Comparison of ENCODE assay signal across 8 mouse cellular contexts in genomic region chr4:155151221-155151788, GRCm38 (mm10).
DNase-seq lines count a peak whose midpoint lies in the region; ATAC-seq and TF ChIP-seq lines count a peak whose summit lies in the region.

No protein-coding gene starts in this region.

- 41% methylated on average over 12 of the region's 12 CpGs for WGBS in kidney, adult 2 months
- WGBS in hindbrain, embryonic 15.5 days: 52% methylated on average over 12 of the region's 12 CpGs
- 58% methylated on average over 12 of the region's 12 CpGs for WGBS in midbrain, embryonic 13.5 days

- H3K4me3 ChIP-seq in kidney, adult 2 months (ENCODE audit: insufficient read depth, low read depth, low read length): peak overlapping the region; percentile 64
- peak overlapping the region; percentile 72 for H3K4me3 ChIP-seq in brown adipose tissue, adult 24 weeks (ENCODE audit: insufficient read depth, low read depth, low read length)
- peak overlapping the region; percentile 43 for H3K4me3 ChIP-seq in hindbrain, embryonic 15.5 days
- H3K4me3 ChIP-seq in midbrain, embryonic 13.5 days (replicated peaks): peak overlapping the region; percentile 47

- intact Hi-C loops in left cerebral cortex, postnatal 25 days (cut with DNase I): loop anchor here (2.0 kb wide), 1 partner anchor 69 kb away; no protein-coding TSS in a partner anchor

- no peak for TF ChIP-seq CTCF in kidney, adult 2 months (conservative IDR thresholded peaks at IDR 0.05; ENCODE audit: insufficient read depth, insufficient read length, low read depth, low read length)

- no peaks in the 10 kb centered on the region for H3K36me3 ChIP-seq in kidney, adult 2 months (ENCODE audit: control insufficient read depth, insufficient read depth, low read length)
- peaks cover 8% of the 10 kb centered on the region for H3K36me3 ChIP-seq in hindbrain, embryonic 15.5 days
- H3K36me3 ChIP-seq in midbrain, embryonic 13.5 days: peaks cover 23% of the 10 kb centered on the region

- no peak for DNase-seq in kidney, adult 2 months
- no peak for DNase-seq in kidney, postnatal 36 days
- no peak for DNase-seq in layer of hippocampus, postnatal 36 days
- DNase-seq in left cerebral cortex, postnatal 25 days (ENCODE audit: low spot score in 2 of 2): no peak
- DNase-seq in spleen, adult 18-20 months: no peak

- H3K27me3 ChIP-seq in kidney, adult 2 months (replicated peaks; ENCODE audit: control insufficient read depth, insufficient read depth, low read length): no peaks in the 10 kb centered on the region
- H3K27me3 ChIP-seq in hindbrain, embryonic 15.5 days: no peaks in the 10 kb centered on the region
- H3K27me3 ChIP-seq in midbrain, embryonic 13.5 days: peaks cover 10% of the 10 kb centered on the region; the same call in 1 of the 2 replicates

- peak overlapping the region; percentile 88 for H3K27ac ChIP-seq in kidney, adult 2 months (ENCODE audit: insufficient read depth, low read depth, low read length)
- peak overlapping the region; percentile 88 for H3K27ac ChIP-seq in brown adipose tissue, adult 24 weeks (replicated peaks; ENCODE audit: low read depth, low read length)
- H3K27ac ChIP-seq in hindbrain, embryonic 15.5 days (replicated peaks): no peak overlapping the region; the same call in 1 of the 2 replicates
- no peak overlapping the region for H3K27ac ChIP-seq in midbrain, embryonic 13.5 days

- H3K4me2 ChIP-seq in hindbrain, embryonic 15.5 days: peak overlapping the region; percentile 89
- H3K4me2 ChIP-seq in midbrain, embryonic 13.5 days (replicated peaks): peak overlapping the region; percentile 87

- peak overlapping the region; percentile 55 for H3K9ac ChIP-seq in hindbrain, embryonic 15.5 days
- H3K9ac ChIP-seq in midbrain, embryonic 13.5 days (replicated peaks): peak overlapping the region; percentile 71

- no peaks in the 10 kb centered on the region for H3K9me3 ChIP-seq in hindbrain, embryonic 15.5 days
- no peaks in the 10 kb centered on the region for H3K9me3 ChIP-seq in midbrain, embryonic 13.5 days

- no peak for ATAC-seq in hindbrain, embryonic 15.5 days (ENCODE audit: low FRiP score, low read depth)
- no peak for ATAC-seq in midbrain, embryonic 13.5 days

- no peak for TF ChIP-seq POLR2A in kidney, adult 2 months (IDR thresholded peaks at IDR 0.05; ENCODE audit: low read depth, low read length)

- peaks cover 29% of the 10 kb centered on the region for H3K4me1 ChIP-seq in kidney, adult 2 months (ENCODE audit: control insufficient read depth, insufficient read depth, low read length)
- H3K4me1 ChIP-seq in brown adipose tissue, adult 24 weeks (ENCODE audit: control insufficient read depth, insufficient read depth, insufficient read length, low read length): peaks cover 38% of the 10 kb centered on the region
- H3K4me1 ChIP-seq in hindbrain, embryonic 15.5 days (replicated peaks): peaks cover 23% of the 10 kb centered on the region
- H3K4me1 ChIP-seq in midbrain, embryonic 13.5 days (replicated peaks): peaks cover 22% of the 10 kb centered on the region

Comparison
In these comparisons a context has a peak if more than half of its experiments do, and no peak if none do; other contexts are left out.
1. H3K27ac ChIP-seq: peak in kidney, adult 2 months (single experiment) and brown adipose tissue, adult 24 weeks (single experiment); none in hindbrain, embryonic 15.5 days (single experiment) and midbrain, embryonic 13.5 days (single experiment).
2. Peak in every context shown above with its lines, with median percentiles within 50 percentile points of each other: H3K4me3 ChIP-seq.